Mouse (Mus musculus) adrenal gland, adult 2 months (tissue): ENCODE measurements around the gene Pde4a. TPM values are rescaled to one million over a fixed set of nuclear protein-coding genes. Genes with fewer than 3 reads are reported as not detected.
A peak's percentile ranks its signal among the peaks of the same experiment; 100 is the strongest.

Experiments
- DNase-seq: peaks from one replicate; pipeline ENCODE4 v3.0.0; 2021
- polyA plus RNA-seq: library from polyadenylated mRNA; depleted of rRNA; stranded (reverse); fragments of >200 nt; gene quantifications from 2 replicates; pipeline ENCODE4 v1.2.3, GENCODE M21; 2012
- total RNA-seq, 2 experiments: library from RNA; stranded (reverse); gene quantifications; 2 replicates each; pipeline ENCODE4 v1.2.3; 2021

The Pde4a gene
- total and polyA plus RNA-seq, 3 experiments: 8.8 to 17.7 (median 13.2) TPM

GRCm38 (mm10) chr9:21149077-21149653, 16.3 kb upstream of the Pde4a start:
- DNase-seq: no peak

GRCm38 (mm10) chr9:21149654-21150419, 15.7 kb upstream of the Pde4a start, which contains the start of gene Cdc37:
Cdc37 (minus strand) TSS chr9:21149982.
- DNase-seq: peak; percentile 95

DNA sequence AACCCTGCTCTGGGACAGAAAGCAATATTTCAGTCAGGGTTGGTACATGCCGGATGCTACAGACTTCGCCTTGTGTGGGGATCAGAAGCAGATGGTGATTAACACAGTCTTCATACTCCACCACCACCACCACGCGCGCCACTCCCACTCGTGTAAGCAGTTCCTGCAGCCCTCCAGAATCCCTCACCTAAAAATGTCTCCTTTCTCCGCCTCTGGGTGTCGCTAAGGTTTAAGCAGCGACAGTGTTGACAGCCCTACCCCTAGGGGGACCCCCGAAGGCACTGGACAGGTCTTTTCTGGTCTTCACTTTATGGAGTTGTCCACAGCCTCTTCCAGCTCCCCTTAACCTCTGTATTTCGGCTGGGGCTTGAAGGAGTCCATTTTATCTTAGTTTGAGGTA, 12.8 kb upstream of the Pde4a start:
- DNase-seq: no peak

GRCm38 (mm10) chr9:21153331-21153730, 12.2 kb upstream of the Pde4a start:
- no peak for DNase-seq

GRCm38 (mm10) chr9:21153833-21154232, 11.7 kb upstream of the Pde4a start:
- DNase-seq: no peak

DNA sequence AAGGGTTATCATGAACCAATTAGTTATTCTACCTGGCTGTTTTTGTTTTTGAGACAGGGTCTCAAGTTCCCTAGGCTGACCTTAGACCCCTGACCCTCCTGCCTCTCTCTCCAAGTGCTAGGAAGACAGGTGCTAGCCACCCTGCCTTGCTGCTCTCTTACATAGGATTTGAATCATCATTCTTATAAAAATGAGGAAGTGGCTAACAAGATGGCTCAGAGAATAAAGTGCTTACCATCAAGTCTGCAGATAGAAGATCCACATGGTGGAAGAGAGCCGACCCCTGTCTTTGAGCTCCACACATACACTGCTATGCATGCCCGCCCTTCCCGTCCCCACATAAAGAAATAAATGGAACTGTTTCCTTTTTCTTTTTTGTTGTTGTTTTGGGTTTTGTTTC, 10.7 kb upstream of the Pde4a start:
- DNase-seq: no peak

GRCm38 (mm10) chr9:21161209-21161909, 4.2 kb upstream of the Pde4a start:
- DNase-seq: peak; percentile 92

DNA sequence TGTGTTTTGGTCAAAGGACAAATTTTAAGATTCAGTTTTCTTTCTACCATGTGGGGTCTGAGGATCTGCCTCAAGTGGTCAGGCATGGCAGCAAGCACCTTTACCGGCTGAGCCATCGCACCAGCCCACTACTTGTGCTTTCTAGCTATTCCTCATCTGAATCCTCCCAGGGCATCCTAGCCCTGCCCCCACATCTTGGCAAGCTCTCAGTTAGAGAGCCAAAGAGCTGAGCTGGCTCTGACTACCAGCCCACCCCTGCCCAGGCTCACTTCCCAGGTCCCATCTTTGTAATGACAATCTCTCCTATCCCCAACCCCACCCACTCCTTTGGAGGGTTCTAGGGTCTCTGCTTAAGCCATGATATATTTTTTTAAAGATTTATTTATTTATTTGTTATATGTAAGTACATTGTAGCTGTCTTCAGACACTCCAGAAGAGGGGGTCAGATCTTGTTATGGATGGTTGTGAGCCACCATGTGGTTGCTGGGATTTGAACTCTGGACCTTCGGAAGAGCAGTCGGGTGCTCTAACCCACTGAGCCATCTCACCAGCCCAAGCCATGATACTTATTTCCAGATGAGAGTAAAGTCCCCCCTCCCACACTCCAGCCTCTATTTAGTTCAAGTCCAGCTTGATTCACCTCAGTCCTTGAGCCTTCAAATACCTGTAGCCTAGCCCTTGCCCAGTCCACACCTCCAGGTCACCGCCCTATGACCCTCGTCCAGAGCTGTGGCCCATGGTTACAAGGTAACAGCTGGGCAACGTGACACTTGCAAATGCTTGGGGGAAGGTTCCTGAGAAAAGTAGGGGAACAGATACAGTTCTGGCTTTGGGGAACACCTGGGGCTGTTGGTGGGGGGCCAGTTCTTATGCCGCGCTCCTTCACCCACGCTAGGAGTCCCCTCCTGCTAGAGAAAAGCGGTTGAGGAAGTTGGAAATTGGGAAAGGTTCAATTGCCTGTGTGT, 2.1 kb upstream of the Pde4a start:
- no peak for DNase-seq

DNA sequence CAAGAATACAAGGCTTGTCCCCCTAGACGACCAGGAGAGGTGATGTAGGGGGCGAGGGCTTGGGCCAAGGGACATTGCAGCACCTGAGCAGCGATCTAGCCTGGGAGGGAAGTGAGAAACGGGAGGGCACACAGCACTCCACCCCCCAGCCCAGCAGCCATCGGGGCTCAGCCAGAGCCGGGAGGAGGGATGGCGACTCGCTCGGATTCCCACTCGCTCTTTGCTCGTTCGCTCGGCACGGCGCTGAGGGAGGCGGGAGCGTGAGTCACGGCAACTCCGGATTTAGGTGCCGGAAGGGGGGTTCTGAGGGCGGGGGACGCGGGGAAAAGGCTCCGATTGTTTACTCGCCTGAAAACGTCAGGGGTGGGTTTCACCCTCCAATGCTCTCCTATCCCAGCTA, 1.4 kb upstream of the Pde4a start:
- DNase-seq: peak; percentile 55

GRCm38 (mm10) chr9:21165952-21166451, 488 bp downstream of the Pde4a start:
- peak; percentile 51 for DNase-seq

DNA sequence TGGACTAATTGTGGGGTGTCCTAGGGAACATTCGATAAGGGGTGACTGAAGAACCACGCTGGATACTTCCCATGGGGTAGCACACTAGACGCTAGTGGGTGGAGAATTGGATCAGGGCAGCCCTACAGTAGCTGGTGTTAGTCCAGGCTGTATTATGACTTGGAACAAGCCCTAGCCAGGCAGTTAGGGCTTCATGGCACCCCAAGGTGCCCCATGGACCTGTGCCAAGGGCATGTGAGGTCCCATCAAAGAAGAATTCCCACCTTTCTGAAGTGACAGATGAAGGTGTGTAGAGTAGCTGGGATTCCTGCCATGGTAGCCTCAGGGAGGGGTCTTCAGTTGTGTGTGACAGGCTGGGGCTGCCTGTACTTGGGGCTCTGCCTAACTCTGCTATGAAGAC, 1.0 kb downstream of the Pde4a start:
- no peak for DNase-seq

- DNase-seq: peak; percentile 38
Measured at GRCm38 (mm10) chr9:21167140-21168097, 1.9 kb downstream of the Pde4a start.

GRCm38 (mm10) chr9:21168161-21169123, 2.9 kb downstream of the Pde4a start:
- peak; percentile 81 for DNase-seq

- no peak for DNase-seq
Measured at GRCm38 (mm10) chr9:21169157-21169556, 3.6 kb downstream of the Pde4a start.

- DNase-seq: no peak
Measured at GRCm38 (mm10) chr9:21172364-21172763, 6.8 kb downstream of the Pde4a start.

GRCm38 (mm10) chr9:21180402-21180801, 14.9 kb downstream of the Pde4a start:
- no peak for DNase-seq

GRCm38 (mm10) chr9:21180841-21181240, 15.3 kb downstream of the Pde4a start:
- DNase-seq: no peak

DNA sequence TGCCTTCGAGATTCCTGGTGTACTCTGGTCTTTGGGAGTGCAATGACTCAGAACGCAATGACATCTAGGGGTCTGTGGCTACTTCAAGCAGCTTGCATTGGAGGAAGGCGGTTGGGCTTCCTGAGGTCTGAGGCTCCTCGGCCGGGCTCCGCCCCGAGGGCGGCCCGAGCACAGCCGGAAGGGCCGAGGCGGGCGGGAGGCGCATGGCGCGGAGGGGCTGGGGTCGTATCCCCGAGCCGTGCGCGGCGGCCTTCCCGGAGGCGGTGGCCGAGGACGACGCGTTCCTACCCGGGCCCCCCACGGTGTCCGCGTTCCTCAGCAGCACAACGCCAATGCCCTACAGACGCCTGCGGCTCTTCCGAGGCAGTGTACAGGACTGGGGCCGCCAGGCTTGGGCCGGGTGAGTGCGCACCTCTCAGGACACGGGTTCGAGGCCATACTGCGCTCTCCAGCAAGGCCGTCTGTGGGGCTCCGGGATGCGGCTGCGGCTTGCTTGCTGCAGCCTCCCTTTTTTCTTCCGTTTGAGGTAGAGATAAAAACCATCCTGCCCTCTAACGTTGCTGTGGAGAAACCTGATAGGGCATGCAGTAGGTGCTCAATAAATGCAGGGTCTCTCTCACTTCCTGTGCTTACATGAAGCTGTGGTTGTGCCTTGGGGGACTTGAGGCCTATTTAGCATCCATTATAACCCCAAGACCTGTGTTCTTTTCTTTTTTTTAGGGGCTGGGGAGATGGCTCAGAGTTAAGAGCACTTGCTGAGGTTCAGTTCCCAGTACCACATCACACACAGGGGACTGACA, 16.1 kb downstream of the Pde4a start:
- DNase-seq: peak; percentile 50
